Mouse (Mus musculus) kidney, embryonic 16.5 days (tissue): ENCODE results near the gene Sap30. TPM values are rescaled to one million over a fixed set of nuclear protein-coding genes. Genes with fewer than 3 reads are reported as not detected.
A peak's percentile ranks its signal among the peaks of the same experiment; 100 is the strongest.
"Not testable (repeated sequence)": the region's sequence is repeated elsewhere in the genome, so short reads cannot be mapped to it uniquely, and the experiment has no call there.

ENCODE experiments used
- ATAC-seq: fragments of 200-750 bp; cut with Nextera tagmentation; 2 replicates; pipeline ENCODE4 v1.8.0; 2017; ENCODE audit warnings: moderate TSS enrichment; ENCODE audit not compliant: low FRiP score, low TSS enrichment
- H3K27ac ChIP-seq: fragments of 300-500 bp; sonication (generic); 2 replicates; pipeline ENCODE4 v1.5.1; 2014; ENCODE audit warnings: low read length
- H3K27me3 ChIP-seq: fragments of 300-500 bp; sonication (generic); 2 replicates; pipeline ENCODE4 v1.6.1; 2014; ENCODE audit warnings: low read length, control low read depth, mixed read lengths; ENCODE audit not compliant: insufficient read depth
- H3K36me3 ChIP-seq: fragments of 300-500 bp; sonication (generic); 2 replicates; pipeline ENCODE4 v1.6.1; 2014; ENCODE audit warnings: low read length, control low read depth, mixed read lengths; ENCODE audit not compliant: insufficient read depth
- H3K4me1 ChIP-seq: fragments of 300-500 bp; sonication (generic); 2 replicates; pipeline ENCODE4 v1.6.1; 2014; ENCODE audit warnings: low read length, control low read depth, mixed read lengths; ENCODE audit not compliant: insufficient read depth
- H3K4me2 ChIP-seq: fragments of 300-500 bp; sonication (generic); replicated peaks from 2 replicates; pipeline ENCODE4 v1.6.1; 2014; ENCODE audit warnings: low read depth, low read length
- H3K4me3 ChIP-seq: fragments of 300-500 bp; sonication (generic); 2 replicates; pipeline ENCODE4 v1.5.1; 2014; ENCODE audit warnings: mild to moderate bottlenecking, low read length
- H3K9ac ChIP-seq: fragments of 300-500 bp; sonication (generic); replicated peaks from 2 replicates; pipeline ENCODE4 v1.6.1; 2014; ENCODE audit warnings: low read length
- H3K9me3 ChIP-seq: fragments of 300-500 bp; sonication (generic); 2 replicates; pipeline ENCODE4 v1.6.1; 2016; ENCODE audit warnings: low read length, control low read depth
- WGBS: fragments of 180-500 bp; shearing (Covaris S2); extraction: QIAGEN DNeasy Blood & Tissue Kit; methylation state at CpG from one replicate; pipeline ENCODE4 v1.1.7; 2014; 5-methylcytosine and 5-hydroxymethylcytosine counted together
- polyA plus RNA-seq: library from polyadenylated mRNA; unstranded; fragments of >200 nt; fragmentation: Nextera tagmentation; extraction: Ambion mirVana; gene quantifications from 2 replicates; pipeline ENCODE4 v1.2.1, GENCODE M21; 2015

Sap30 gene
- polyA plus RNA-seq, 1 experiment from 2014 or later: 29.0 TPM

GRCm38 (mm10) chr8:57517723-57518122 lies 30.1 kb upstream of the Sap30 start:
- no peak for ATAC-seq
- H3K4me2 ChIP-seq: no peak overlapping the region
- no peaks in the 10 kb centered on the region for H3K9me3 ChIP-seq
- no peak overlapping the region for H3K9ac ChIP-seq
- H3K4me3 ChIP-seq: no peak overlapping the region
- peaks cover 9% of the 10 kb centered on the region for H3K4me1 ChIP-seq
- peaks cover 16% of the 10 kb centered on the region for H3K36me3 ChIP-seq
- no peaks in the 10 kb centered on the region for H3K27me3 ChIP-seq
- H3K27ac ChIP-seq: no peak overlapping the region
- 91% methylated on average over 3 of the region's 3 CpGs for WGBS

- H3K27me3 ChIP-seq, H3K4me3 ChIP-seq, H3K9me3 ChIP-seq, H3K9ac ChIP-seq, H3K27ac ChIP-seq, H3K4me2 ChIP-seq, ATAC-seq, H3K4me1 ChIP-seq: not testable (repeated sequence)
- 95% methylated on average over 4 of the region's 5 CpGs for WGBS
- H3K36me3 ChIP-seq: peaks cover 16% of the 10 kb centered on the region
These were observed 29.0 kb upstream of the Sap30 start for GRCm38 (mm10) chr8:57516685-57517084.

DNA sequence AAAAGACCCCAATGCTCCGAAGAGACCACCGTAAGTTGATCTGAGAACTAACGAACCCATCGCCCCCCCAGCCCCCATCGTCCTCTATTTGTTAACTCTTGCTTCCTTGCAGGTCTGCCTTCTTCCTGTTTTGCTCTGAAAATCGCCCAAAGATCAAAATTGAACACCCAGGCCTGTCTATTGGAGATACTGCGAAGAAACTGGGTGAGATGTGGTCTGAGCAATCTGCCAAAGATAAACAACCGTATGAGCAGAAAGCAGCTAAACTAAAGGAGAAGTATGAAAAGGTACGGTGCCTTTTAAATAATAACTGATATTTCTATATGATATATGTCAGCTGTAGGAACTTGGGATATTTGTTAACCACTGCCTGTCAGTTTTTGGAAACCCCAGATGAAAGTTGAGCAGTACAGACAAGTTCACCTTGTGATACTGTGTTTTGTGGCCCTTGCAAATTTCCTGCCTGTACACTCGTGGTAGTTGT lies 25.6 kb upstream of the Sap30 start:
- Histone ChIP-seq H3K4me3 (peak overlapping the region; percentile 97), H3K9ac (peak overlapping the region; percentile 100), H3K4me1 (peaks cover 15% of the 10 kb centered on the region; the same call in 1 of the 2 replicates), H3K27ac (peak overlapping the region; percentile 100; the same call in 1 of the 2 replicates), H3K36me3 (peaks cover 16% of the 10 kb centered on the region), H3K4me2 (peak overlapping the region; percentile 58)
- not testable (repeated sequence) for H3K27me3 ChIP-seq, ATAC-seq, H3K9me3 ChIP-seq
- WGBS: 9% methylated on average over 10 of the region's 10 CpGs

GRCm38 (mm10) chr8:57512141-57513056 lies 24.7 kb upstream of the Sap30 start:
- Histone ChIP-seq H3K27ac (peak overlapping the region; percentile 100), H3K27me3 (no peaks in the 10 kb centered on the region), H3K4me3 (peak overlapping the region; percentile 97), H3K4me1 (peaks cover 15% of the 10 kb centered on the region; the same call in 1 of the 2 replicates), H3K9ac (peak overlapping the region; percentile 100), H3K4me2 (peak overlapping the region; percentile 58), H3K9me3 (no peaks in the 10 kb centered on the region), H3K36me3 (peaks cover 16% of the 10 kb centered on the region)
- ATAC-seq: peak; percentile 67
- WGBS: under 1% methylated on average over 71 of the region's 96 CpGs

DNA sequence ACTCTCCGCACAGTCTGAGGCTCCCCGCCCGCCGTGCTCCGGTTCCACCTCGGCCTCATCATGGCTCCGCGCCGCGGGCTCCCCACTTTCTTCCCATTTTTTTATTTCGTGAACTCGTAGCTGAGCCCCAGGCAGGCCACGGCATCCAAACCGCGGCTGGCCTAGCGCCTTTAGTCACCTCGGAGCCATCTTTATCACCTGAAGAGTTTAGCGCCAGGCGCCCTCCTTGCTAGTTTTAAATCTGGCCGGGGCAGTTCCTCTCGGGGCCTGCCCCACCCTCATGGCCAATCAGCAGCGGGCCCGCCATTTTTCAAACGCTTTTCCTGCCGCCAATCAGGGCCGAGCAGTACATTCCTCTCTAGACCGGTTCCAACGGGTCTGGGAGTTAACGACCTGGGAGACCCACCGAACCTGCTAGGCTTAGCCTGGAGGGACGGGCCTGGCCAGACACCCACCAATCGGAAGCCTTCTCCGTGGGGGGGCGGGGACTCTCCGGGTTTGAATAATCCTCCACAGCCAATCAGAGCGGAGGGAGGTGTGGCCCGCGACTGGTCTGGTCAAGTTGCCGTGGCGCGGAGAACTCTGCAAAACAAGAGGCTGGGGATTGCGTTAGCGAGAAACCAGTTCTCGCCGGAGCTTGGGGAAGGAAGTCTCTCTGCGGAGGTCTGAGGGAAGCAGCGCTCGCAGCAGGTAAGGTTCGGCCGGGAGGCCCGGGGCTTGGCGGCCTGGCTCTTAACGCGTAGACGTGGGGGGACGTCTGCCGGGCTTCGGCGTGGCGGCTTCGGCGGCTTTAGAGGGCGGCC lies 23.9 kb upstream of the Sap30 start, which contains the start of gene Hmgb2:
Hmgb2 (plus strand) TSS at position 592 of the 803 bp plus-strand sequence.
- WGBS: under 1% methylated on average over 63 of the region's 63 CpGs
- peak; percentile 100 for ATAC-seq
- Histone ChIP-seq H3K9ac (peak within 1 kb of the TSS; percentile 100), H3K9me3 (no peaks in the 10 kb centered on the region), H3K36me3 (peaks cover 16% of the 10 kb centered on the region), H3K27me3 (no peaks in the 10 kb centered on the region), H3K27ac (peak within 1 kb of the TSS; percentile 100), H3K4me1 (peaks cover 15% of the 10 kb centered on the region; the same call in 1 of the 2 replicates), H3K4me2 (peak within 1 kb of the TSS; percentile 95), H3K4me3 (peak within 1 kb of the TSS; percentile 97)

GRCm38 (mm10) chr8:57510791-57511315 lies 23.2 kb upstream of the Sap30 start:
- Histone ChIP-seq H3K27ac (peak overlapping the region; percentile 96), H3K9ac (peak overlapping the region; percentile 92), H3K4me1 (peaks cover 15% of the 10 kb centered on the region; the same call in 1 of the 2 replicates), H3K27me3 (no peaks in the 10 kb centered on the region), H3K4me3 (peak overlapping the region; percentile 97), H3K9me3 (no peaks in the 10 kb centered on the region), H3K4me2 (peak overlapping the region; percentile 95), H3K36me3 (peaks cover 10% of the 10 kb centered on the region)
- no peak for ATAC-seq
- 1% methylated on average over 31 of the region's 31 CpGs for WGBS

DNA sequence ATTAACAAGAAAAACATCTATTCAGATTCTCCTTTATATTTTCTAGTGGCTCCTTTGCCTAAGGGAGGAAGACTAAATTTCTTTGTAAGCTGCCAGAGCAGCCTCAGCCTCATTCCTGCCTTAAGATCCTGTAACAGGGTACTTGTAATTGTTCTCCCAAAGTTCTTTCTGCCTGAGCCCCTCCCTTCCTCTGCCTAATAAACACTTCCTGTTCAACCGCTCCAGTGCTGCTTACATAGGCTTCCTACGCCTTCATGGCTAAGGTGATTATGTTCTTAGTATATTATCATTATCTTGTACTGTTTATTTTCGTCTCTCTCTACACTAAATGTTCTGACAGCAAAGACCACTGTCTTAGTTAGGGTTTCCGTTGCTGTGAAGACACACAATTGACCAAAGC lies 21.0 kb upstream of the Sap30 start:
- Histone ChIP-seq H3K27me3 (no peaks in the 10 kb centered on the region), H3K9me3 (no peaks in the 10 kb centered on the region), H3K4me1 (peaks cover 11% of the 10 kb centered on the region; the same call in 1 of the 2 replicates), H3K9ac (no peak overlapping the region), H3K36me3 (peaks cover 4% of the 10 kb centered on the region; the same call in 1 of the 2 replicates), H3K27ac (no peak overlapping the region), H3K4me2 (no peak overlapping the region), H3K4me3 (no peak overlapping the region)
- WGBS: 83% methylated on average over 4 of the region's 4 CpGs
- no peak for ATAC-seq

GRCm38 (mm10) chr8:57507556-57508063 lies 19.9 kb upstream of the Sap30 start:
- Histone ChIP-seq H3K9ac (no peak overlapping the region), H3K4me3 (no peak overlapping the region), H3K27ac (no peak overlapping the region), H3K9me3 (no peaks in the 10 kb centered on the region), H3K4me2 (no peak overlapping the region), H3K4me1 (0 out of 2 replicates have a peak, but pooled peaks cover 7% of the 10 kb centered on the region), H3K36me3 (no peaks in the 10 kb centered on the region), H3K27me3 (no peaks in the 10 kb centered on the region)
- no peak for ATAC-seq
- WGBS: 89% methylated on average over 4 of the region's 4 CpGs

DNA sequence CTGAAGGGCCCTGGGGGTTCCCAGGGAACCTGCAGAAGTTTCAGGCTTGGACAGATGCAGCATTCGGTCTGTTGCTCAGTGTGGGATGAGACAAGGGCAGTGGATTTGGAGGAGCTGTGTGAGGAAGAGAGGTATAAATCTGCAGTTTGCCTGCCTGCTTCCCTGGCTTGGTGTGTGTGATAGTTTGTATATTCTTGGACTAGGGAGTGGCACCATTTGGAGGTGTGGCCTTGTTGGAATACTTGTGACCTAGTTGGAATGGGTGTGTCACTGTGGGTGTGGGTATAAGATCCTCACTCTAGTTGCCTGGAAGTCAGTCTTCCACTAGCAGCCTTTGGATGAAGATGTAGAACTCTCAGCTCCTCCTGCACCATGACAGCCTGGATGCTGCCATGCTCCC lies 17.8 kb upstream of the Sap30 start:
- 67% methylated on average over 1 of the region's 1 CpGs for WGBS
- not testable (repeated sequence) for ATAC-seq

More for the DNA sequence above, 17.8 kb upstream of the Sap30 start:
- H3K36me3 ChIP-seq, H3K4me1 ChIP-seq, H3K4me3 ChIP-seq, H3K27me3 ChIP-seq, H3K9me3 ChIP-seq, H3K4me2 ChIP-seq, H3K9ac ChIP-seq: not testable (repeated sequence)
- H3K27ac ChIP-seq: peak overlapping the region; percentile 61; the same call in 1 of the 2 replicates
